Mouse (Mus musculus) brain, embryonic 14.5 days (tissue): ENCODE data around the gene Ipo11.

Source experiments
- CTCF ChIP-seq: fragments of 200-500 bp; IDR thresholded peaks from 2 replicates; pipeline ENCODE4 v1.5.1; 2012; ENCODE audit warnings: inconsistent platforms, mild to moderate bottlenecking, moderate library complexity, borderline replicate concordance; ENCODE audit not compliant: insufficient read depth, insufficient read length; ENCODE audit errors: extremely low read depth
- POLR2A ChIP-seq: fragments of 200-500 bp; IDR thresholded peaks from 2 replicates; pipeline ENCODE4 v1.6.1; 2012; ENCODE audit warnings: mild to moderate bottlenecking, inconsistent platforms, borderline replicate concordance; ENCODE audit not compliant: poor library complexity, insufficient read depth, insufficient read length, severe bottlenecking; ENCODE audit errors: extremely low read depth

- no peak for TF ChIP-seq POLR2A
- no peak for TF ChIP-seq CTCF
Measured at GRCm38 (mm10) chr13:106942721-106943120, 6.0 kb upstream of the Ipo11 start.
